Mouse (Mus musculus) thymus, postnatal 36 days (tissue): Measurements from ENCODE around the gene Mcm3ap.
A peak's percentile ranks its signal among the peaks of the same experiment; 100 is the strongest.

Experiments used
- DNase-seq, 2 experiments: peaks; one replicate each; pipeline ENCODE4 v3.0.0; 2022; ENCODE audit warnings: mixed read lengths in 2 of 2

Gene Mcm3ap

DNA sequence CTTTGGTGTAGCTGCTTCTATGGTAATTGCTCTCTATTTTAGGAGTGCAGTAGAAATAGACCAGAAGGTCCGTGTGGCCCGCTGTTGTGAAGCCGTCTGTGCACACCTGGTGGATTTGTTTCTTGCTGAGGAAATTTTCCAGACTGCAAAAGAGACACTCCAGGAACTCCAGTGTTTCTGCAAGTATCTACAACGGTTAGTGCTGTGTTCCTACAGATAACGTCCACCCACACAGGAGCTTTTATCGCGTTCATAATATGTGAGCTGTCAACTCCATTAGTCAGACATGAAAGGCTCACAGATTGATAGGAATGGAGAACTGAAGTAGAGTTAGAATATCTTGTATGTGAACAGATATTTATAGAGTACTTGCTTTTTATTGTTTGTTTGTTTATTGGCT, 27.6 kb downstream of the Mcm3ap start:
- DNase-seq = no peak

- no peak for DNase-seq
These were observed 28.8 kb downstream of the Mcm3ap start for GRCm38 (mm10) chr10:76497522-76497921.

GRCm38 (mm10) chr10:76504271-76504943, 35.7 kb downstream of the Mcm3ap start:
- no peak for DNase-seq

- no peak for DNase-seq
These were observed 37.1 kb downstream of the Mcm3ap start for GRCm38 (mm10) chr10:76505865-76506264.

- DNase-seq = peak; percentile 77 to 80
These were observed 44.3 kb downstream of the Mcm3ap start for GRCm38 (mm10) chr10:76512965-76513583.

GRCm38 (mm10) chr10:76530922-76531321, 62.2 kb downstream of the Mcm3ap start:
- no peak for DNase-seq

DNA sequence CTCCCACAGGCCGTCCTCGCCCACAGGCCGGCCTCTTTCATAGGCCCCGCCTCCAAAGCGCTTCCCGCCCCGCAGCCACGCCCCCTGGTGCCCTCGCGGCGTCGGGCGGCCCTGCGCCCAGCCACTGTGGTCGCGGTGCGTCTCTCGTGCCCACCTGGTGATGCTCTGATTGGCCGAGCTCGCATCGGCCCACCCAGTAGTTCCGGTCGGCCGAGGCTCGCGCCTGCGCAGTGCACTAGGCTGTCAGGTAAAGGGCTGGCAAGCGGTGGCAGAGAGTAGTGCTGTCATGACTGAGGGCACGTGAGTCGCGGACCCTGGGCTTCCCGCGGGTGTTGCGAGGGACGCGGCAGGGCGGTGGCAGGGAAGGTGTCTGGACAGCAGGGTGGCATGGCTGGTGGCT, 62.6 kb downstream of the Mcm3ap start, which contains the start of gene Lss:
Gene Lss, plus strand, starts transcription at position 214 of the 400 bp plus-strand sequence.
- DNase-seq = peak; percentile 95 to 97

DNA sequence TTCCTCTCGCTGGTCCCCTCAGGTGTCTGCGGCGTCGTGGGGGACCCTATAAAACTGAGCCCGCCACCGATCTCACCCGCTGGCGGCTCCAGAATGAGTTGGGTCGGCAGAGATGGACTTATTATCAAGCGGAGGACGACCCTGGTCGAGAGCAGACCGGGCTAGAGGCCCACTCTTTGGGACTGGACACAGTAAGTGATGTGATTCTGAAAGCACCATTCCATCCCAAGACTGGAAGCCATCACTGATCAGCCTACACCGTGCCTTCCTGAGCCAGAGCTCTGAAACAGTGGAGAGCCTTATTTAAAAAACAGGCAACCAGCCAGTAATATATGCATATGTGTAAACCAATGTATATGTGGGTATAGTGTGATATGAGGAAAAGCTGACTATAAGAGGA, 63.1 kb downstream of the Mcm3ap start:
- DNase-seq = no peak

- no peak for DNase-seq
These were observed 66.8 kb downstream of the Mcm3ap start for GRCm38 (mm10) chr10:76535526-76535925.

DNA sequence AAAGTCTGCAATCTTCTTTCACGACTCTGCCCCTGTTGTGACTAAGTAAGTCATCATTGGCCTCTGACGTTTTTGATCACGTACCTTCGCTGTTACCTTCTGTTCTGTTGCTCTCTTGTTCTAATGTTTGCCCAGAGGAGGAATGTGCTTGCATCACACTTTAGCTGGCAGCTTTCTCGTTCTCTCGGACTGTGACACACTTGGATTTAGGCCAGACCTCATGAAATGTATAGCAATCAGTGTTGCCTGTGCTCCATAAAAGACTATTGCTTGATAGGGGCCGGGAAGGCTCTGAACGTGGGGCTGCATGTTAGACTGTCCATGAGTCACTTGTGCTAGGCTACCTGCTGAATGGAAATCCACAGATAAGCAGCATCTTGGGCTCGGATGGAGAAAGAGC, 68.9 kb downstream of the Mcm3ap start:
- DNase-seq = no peak

DNA sequence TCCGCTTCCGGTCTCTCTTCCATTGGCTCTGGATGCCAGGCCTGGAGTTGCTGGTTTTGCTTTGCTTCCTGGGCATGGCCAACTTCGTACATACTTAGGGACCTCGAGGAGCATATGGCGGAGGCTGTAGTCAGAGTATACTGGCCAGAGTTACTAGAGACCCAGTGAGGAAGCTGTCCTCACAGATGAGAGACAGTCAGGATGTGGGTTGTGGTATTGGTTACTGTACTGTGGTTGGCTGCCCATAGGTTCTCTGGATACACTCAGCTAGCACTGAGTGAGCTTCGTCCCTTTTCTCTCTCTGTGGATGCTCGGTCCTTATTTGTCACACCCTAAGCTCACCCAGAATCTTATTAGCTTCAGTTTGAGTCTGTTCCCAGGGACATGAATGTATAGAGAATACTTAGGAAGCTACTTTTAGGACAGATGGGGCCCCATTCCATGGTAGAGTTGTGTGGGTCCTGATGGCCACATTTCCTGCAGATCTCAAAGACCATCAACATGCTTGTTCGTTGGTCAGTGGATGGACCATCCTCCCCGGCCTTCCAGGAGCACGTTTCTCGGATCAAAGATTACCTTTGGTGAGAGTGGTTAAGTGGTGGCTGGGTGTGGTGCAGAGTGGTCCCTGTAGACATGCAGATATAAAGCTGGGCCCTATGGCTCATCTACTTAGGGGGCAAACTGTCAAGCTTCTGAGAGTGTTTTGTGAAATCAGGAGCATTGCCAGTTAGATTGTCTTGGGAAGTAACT, 72.8 kb downstream of the Mcm3ap start:
- DNase-seq = no peak

DNA sequence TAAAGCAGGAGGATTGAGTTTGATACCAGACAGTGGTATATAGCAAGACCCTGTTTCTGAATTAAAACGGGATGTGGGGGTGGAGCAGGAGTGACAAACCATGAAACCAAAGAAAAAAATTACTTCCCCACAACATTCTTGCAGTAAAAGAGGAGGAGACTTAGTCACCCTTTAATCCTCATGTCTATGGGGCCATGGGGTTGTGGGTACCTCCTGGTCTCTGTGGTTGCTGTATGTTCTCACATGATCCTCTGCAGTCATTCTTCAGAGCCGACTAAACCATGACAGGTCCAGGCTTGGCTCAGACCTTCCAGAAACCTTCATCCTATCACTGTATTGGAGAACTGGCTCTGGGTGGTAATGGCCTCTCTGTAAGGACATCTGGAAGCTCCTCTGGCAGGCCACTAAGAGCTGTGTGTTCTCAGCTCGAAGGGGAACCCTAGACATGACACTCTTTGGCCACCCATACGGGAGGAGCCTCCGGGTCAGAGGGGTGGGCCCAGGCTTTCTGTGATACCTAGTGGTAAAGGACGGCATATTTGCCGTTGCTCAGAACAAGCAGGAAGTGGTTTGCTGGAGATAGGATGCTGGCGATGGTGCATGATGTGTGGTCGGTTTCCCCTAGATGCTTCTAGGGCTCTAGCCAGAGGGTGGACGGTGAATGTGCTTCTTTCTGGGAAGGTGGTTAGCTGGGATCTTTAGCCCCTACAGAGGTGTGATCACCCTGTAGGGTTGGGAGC, 74.1 kb downstream of the Mcm3ap start:
- peak; percentile 26 to 35 for DNase-seq

DNA sequence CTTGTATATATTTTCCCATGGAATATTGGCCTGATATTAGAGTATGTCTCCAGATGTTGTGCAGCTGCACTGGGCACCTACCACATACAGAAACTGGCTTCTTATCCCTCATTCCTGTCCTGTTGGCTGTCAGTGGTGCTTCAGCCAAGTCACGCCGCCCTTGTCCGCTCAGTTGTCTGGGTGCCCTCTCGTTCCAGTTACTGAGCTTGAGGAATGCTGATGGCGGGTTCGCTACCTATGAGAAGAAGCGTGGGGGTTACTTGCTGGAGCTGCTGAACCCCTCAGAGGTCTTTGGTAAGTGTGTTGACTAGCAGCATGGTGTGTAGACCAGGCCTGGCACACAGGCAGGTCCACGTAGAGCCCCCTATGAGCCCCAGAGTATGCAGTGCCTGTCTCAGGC, 77.8 kb downstream of the Mcm3ap start:
- DNase-seq = no peak

DNA sequence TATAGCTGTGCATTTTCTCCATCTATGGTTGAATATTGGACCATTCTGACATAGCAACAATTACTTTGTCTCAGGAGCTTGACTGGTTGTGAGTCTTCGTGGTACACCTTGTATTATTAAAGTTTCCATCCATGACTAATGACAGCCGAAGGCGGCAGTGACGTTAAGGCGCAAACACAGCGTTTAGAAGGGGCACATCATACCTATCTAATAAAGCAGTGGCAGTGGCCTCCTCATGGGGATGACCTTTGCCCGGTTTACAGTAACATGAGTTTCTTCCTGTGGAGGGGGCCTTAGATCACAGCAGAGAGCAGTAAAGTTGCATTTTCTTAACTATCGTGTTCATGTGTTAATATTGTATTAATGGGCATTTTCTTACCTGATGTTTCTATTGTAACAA, 79.5 kb downstream of the Mcm3ap start:
- no peak for DNase-seq

DNA sequence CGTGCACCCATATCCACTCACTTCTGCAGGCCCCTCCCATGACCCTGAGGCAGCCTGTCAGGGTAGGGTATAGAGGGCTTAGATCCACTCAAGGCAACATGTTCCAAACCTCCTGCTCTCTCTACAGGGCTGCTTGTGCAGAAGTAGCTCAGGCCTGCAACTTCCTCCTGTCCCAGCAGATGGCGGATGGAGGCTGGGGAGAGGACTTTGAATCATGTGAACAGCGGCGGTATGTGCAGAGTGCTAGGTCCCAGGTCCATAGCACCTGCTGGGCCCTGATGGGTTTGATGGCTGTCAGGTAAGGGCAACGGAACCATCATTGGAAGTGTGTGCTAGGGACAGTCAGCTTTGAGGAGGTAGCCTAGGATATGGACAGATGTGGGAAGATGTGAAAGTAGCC, 81.7 kb downstream of the Mcm3ap start:
- DNase-seq = no peak

DNA sequence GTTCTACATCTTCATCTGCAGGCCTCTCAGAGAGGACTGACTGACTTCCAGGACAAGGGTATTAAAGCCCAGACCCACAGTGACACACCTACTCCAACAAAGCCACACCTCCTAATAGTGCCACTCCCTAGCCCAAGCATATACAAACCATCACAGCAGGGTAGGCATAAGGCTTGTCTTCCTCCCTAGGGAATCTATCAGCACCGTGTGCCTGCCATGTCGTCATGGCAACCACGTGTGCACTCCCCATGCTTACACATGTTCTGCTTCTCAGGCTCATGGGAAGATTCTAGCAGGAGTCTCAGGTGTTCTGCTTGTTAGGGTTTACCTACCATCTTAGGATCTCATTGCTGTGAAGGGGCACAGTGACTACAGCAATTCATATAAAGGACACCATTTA, 82.8 kb downstream of the Mcm3ap start:
- DNase-seq = no peak

DNA sequence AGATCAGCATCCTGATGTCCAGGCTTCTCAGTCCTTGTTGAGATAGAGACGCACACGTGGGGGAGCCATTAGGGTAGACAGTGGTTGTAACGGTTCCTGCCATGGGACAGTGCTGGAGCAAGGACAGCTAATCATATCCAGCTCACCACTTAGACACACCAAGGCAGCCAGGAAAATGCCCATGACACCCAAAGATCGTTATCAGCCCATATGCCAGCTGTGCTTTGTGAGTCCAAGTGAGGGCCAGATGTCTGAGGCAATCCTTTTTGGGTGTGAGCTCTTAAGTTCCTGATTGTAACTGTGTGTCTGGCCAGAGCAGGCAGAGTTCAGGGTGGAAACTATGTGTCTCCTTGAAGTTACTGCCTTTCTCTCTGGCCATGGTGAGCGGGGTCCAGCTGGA, 85.3 kb downstream of the Mcm3ap start:
- DNase-seq = no peak

- no peak for DNase-seq
These were observed 93.2 kb downstream of the Mcm3ap start, which contains the start of gene Spatc1l for GRCm38 (mm10) chr10:76561972-76562371. Spatc1l (plus strand) TSS chr10:76562272.
